Mouse (Mus musculus) heart, postnatal 0 days (tissue): ENCODE measurements around the gene Inpp5e. TPM values are rescaled to one million over a fixed set of nuclear protein-coding genes. Genes with fewer than 3 reads are reported as not detected.

Experiments
- ATAC-seq: fragments of 200-750 bp; cut with Nextera tagmentation; 2 replicates; pipeline ENCODE4 v1.8.0; 2017; ENCODE audit warnings: low read depth, moderate number of reproducible peaks, moderate library complexity; ENCODE audit not compliant: insufficient read depth
- DNase-seq: peaks from one replicate; pipeline ENCODE4 v3.0.0-alpha.2; 2016; ENCODE audit warnings: low spot score
- H3K27ac ChIP-seq: fragments of 300-500 bp; sonication (generic); 2 replicates; pipeline ENCODE4 v1.5.1; 2014; ENCODE audit warnings: low read depth, mild to moderate bottlenecking
- H3K27me3 ChIP-seq: fragments of 300-500 bp; sonication (generic); 2 replicates; pipeline ENCODE4 v1.6.1; 2014; ENCODE audit warnings: low read length, mixed read lengths; ENCODE audit not compliant: control insufficient read depth, insufficient read depth
- H3K36me3 ChIP-seq: fragments of 300-500 bp; sonication (generic); replicated peaks from 2 replicates; pipeline ENCODE4 v1.6.1; 2014; ENCODE audit warnings: low read length, mixed read lengths; ENCODE audit not compliant: control insufficient read depth, insufficient read depth
- H3K4me1 ChIP-seq: fragments of 300-500 bp; sonication (generic); 2 replicates; pipeline ENCODE4 v1.6.1; 2014; ENCODE audit warnings: antibody characterized with exemption; ENCODE audit not compliant: control insufficient read depth, insufficient read depth
- H3K4me2 ChIP-seq: fragments of 300-500 bp; sonication (generic); 2 replicates; pipeline ENCODE4 v1.6.1; 2014; ENCODE audit warnings: low read depth, mild to moderate bottlenecking, low read length, moderate library complexity
- H3K4me3 ChIP-seq: fragments of 300-500 bp; sonication (generic); 2 replicates; pipeline ENCODE4 v1.5.1; 2014; ENCODE audit warnings: low read depth, low read length
- H3K9ac ChIP-seq: fragments of 300-500 bp; sonication (generic); replicated peaks from 2 replicates; pipeline ENCODE4 v1.6.1; 2014; ENCODE audit warnings: low read depth, low read length, mixed read lengths
- H3K9me3 ChIP-seq: fragments of 300-500 bp; sonication (generic); replicated peaks from 2 replicates; pipeline ENCODE4 v1.6.1; 2016; ENCODE audit warnings: low read length; ENCODE audit not compliant: control insufficient read depth
- CTCF ChIP-seq: IDR thresholded peaks from 2 replicates; pipeline ENCODE4 v1.5.1; 2016; ENCODE audit warnings: antibody characterized with exemption, control low read depth, low read depth
- EP300 ChIP-seq: IDR thresholded peaks from 2 replicates; pipeline ENCODE4 v1.6.1; 2016; ENCODE audit warnings: antibody characterized with exemption, low read depth
- WGBS: fragments of 180-500 bp; shearing (Covaris S2); extraction: QIAGEN DNeasy Blood & Tissue Kit; methylation state at CpG from one replicate; pipeline ENCODE4 v1.1.7; 2014; 5-methylcytosine and 5-hydroxymethylcytosine counted together
- polyA plus RNA-seq: library from polyadenylated mRNA; unstranded; fragments of >200 nt; fragmentation: Nextera tagmentation; extraction: Ambion mirVana; gene quantifications from 2 replicates; pipeline ENCODE4 v1.2.1, GENCODE M21; 2015
- total RNA-seq: library from RNA; depleted of rRNA; stranded (reverse); fragments of >200 nt; gene quantifications from 2 replicates; pipeline ENCODE4 v1.2.3, GENCODE M21; 2014; ENCODE audit warnings: low replicate concordance

Inpp5e gene
- total and polyA plus RNA-seq, 2 experiments from 2014 or later = 10.2 to 16.7 TPM

DNA sequence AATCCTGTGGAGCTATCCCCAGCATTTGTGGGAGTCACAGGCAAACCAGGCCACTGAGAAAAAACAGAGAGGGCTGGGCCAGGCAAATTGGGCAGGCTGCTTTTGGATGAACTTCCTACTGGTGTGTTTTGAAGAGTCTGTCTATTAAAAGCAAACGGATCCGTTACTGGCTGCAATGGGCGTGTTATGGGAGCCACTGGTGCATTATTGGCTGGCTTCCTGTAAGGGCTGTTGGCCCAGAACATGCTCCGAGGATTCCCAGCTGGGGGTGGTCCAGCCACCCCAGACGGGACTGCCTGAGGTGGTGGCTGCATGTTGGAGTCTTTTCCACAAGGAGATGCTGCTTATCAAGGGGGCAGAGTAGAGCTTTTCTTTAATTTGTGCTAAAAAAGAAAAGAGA lies 32.7 kb upstream of the Inpp5e start:
- no peak for TF ChIP-seq EP300
- no peak for TF ChIP-seq CTCF
- peaks cover 28% of the 10 kb centered on the region for H3K4me1 ChIP-seq
- H3K27me3 ChIP-seq = no peaks in the 10 kb centered on the region
- ATAC-seq (no peak), DNase-seq (no peak)
- H3K4me2 ChIP-seq = no peak overlapping the region
- no peaks in the 10 kb centered on the region for H3K9me3 ChIP-seq
- peaks cover 50% of the 10 kb centered on the region for H3K36me3 ChIP-seq
- 51% methylated on average over 5 of the region's 5 CpGs for WGBS
- no peak overlapping the region for H3K4me3 ChIP-seq
- H3K9ac ChIP-seq = no peak overlapping the region
- no peak overlapping the region for H3K27ac ChIP-seq

DNA sequence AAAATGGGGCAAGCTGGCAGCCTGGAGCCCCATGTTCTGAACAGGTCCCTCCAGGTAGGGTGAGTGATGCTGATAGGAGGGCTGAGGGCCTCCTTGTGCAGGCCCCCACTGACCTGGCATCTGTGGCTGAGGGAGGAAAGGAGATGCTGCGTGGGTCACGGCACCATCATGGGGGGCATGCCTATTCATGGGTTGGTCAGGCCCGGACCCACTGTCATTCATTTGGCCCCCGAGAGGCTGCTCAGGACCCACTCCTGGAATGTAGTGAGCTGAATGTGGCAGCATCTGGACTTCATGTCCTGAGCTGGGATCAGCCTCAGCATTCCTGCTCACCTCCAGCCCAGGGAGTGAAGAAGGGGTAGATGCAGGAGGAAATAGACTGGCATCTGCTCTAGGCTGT lies 32.3 kb upstream of the Inpp5e start:
- ATAC-seq = no peak
- Histone ChIP-seq H3K4me1 (peaks cover 23% of the 10 kb centered on the region), H3K9ac (no peak overlapping the region), H3K36me3 (peaks cover 50% of the 10 kb centered on the region), H3K4me2 (no peak overlapping the region), H3K9me3 (no peaks in the 10 kb centered on the region), H3K27me3 (no peaks in the 10 kb centered on the region), H3K4me3 (no peak overlapping the region), H3K27ac (no peak overlapping the region)
- no peak for TF ChIP-seq EP300
- TF ChIP-seq CTCF = no peak
- 91% methylated on average over 4 of the region's 4 CpGs for WGBS
- DNase-seq = no peak

DNA sequence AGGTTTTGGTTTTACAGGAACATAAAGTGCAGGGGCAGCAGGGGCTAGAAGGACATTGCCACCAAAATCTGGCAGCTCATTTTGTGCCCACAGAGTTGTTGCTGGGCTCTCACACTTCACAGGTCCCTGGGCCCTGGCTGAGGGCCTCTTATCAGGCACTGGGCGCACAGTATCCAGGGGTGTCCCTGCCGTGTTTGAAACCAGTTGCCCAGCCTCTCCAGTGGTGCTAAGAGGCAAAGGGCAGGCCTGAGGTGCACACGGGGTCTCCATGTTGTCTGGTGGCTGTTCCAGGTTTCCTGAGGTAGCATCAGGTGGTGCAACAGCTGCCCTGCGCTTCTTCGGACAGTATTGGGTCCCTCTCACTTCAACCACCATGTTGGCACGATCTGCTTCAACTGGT lies 30.7 kb upstream of the Inpp5e start:
- Histone ChIP-seq H3K27me3 (no peaks in the 10 kb centered on the region), H3K4me1 (peaks cover 21% of the 10 kb centered on the region), H3K4me2 (no peak overlapping the region), H3K36me3 (peaks cover 65% of the 10 kb centered on the region), H3K4me3 (no peak overlapping the region), H3K9me3 (no peaks in the 10 kb centered on the region), H3K9ac (no peak overlapping the region), H3K27ac (no peak overlapping the region)
- DNase-seq (no peak), ATAC-seq (no peak)
- WGBS = 79% methylated on average over 6 of the region's 6 CpGs
- TF ChIP-seq EP300 (no peak), CTCF (no peak)

DNA sequence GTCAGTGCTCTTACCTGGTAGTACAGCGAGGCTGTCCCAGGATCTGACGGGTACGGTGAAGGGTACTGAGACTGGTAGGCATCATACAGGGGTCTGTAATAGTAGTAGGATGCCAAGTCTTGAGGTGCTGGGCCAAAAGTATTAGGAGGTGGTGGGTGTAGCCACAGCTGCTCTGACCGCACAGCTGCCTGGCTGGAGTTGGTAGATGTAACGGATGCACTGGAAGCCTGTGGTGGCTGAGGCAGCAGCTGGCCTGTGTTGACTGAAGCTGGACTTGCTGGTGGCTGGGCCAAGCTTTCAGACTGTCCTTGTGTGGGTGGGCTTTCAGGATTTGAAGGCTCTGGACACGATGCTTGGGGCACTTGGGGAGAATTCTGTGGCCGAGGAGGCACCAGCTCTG lies 29.4 kb upstream of the Inpp5e start:
- no peak for TF ChIP-seq EP300
- TF ChIP-seq CTCF = no peak
- WGBS = 85% methylated on average over 7 of the region's 7 CpGs
- Histone ChIP-seq H3K27me3 (no peaks in the 10 kb centered on the region), H3K36me3 (peaks cover 78% of the 10 kb centered on the region), H3K27ac (no peak overlapping the region), H3K9me3 (no peaks in the 10 kb centered on the region), H3K4me1 (peaks cover 10% of the 10 kb centered on the region; the same call in 1 of the 2 replicates), H3K9ac (no peak overlapping the region), H3K4me2 (no peak overlapping the region), H3K4me3 (no peak overlapping the region)
- no peak for ATAC-seq
- DNase-seq = no peak

DNA sequence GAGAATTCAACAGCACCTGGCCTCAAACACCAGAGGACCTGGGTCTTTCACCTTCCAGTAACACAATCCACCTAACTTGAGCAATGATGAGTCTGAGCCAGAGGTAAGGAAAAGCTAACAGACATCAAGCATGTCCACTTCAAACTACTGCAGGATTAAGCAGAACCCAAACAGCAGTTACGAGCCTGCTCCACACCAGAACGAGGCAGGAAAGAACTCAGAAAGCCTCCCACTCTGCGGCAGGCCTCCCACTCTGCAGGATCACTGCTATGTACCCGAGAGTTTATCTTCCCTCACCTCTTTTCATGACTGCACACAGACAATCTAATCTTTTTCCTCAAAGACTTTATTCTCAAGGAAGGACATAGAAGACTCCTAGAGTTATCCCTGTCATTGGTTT lies 28.2 kb upstream of the Inpp5e start:
- ATAC-seq = no peak
- Histone ChIP-seq H3K9me3 (no peaks in the 10 kb centered on the region), H3K4me3 (no peak overlapping the region), H3K4me2 (no peak overlapping the region), H3K27ac (no peak overlapping the region), H3K4me1 (0 out of 2 replicates have a peak, but pooled peaks cover 5% of the 10 kb centered on the region), H3K27me3 (no peaks in the 10 kb centered on the region), H3K36me3 (peaks cover 87% of the 10 kb centered on the region), H3K9ac (no peak overlapping the region)
- 51% methylated on average over 4 of the region's 4 CpGs for WGBS
- no peak for DNase-seq
- TF ChIP-seq EP300 (no peak), CTCF (no peak)

DNA sequence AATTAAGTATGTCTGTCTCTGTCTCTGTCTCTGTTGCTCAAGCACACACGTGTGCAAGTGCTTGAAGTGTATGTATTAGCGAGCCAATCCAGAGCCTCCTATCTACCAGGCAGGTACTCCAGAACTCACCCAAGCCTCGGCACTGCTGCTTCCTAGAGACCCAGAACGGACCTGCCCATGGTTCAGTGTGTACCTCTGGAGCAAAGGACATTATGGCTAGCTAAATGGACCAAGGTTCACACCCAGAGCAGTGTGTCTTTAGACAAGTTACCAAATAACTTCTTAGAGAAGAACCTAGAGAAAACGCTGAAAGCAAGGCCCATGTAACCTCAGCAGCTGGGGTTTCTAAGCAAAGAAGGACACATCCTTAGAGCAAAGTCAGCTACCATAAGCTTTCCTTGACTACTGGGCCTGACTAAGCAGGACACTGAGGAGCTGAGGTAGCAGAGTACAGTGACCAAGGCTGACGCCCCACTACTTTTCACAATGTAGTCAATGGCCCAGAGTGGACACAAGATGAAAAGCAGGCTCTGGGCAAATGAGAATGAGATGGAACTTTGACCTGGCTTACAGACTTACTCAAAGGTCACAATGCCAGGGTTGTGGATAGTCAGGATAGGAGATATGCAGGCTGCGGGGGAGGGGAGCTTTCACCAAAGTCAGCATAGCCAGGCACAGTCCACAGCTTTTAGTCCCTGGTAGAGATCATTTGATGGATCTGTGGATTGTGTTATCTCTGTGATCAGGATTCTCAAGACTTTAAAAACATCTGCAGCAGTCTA lies 26.0 kb upstream of the Inpp5e start:
- H3K9ac ChIP-seq = no peak overlapping the region
- DNase-seq (no peak), ATAC-seq (no peak)
- H3K27me3 ChIP-seq = no peaks in the 10 kb centered on the region
- no peaks in the 10 kb centered on the region for H3K9me3 ChIP-seq
- H3K36me3 ChIP-seq = peaks cover 85% of the 10 kb centered on the region
- H3K4me2 ChIP-seq = no peak overlapping the region
- 88% methylated on average over 7 of the region's 7 CpGs for WGBS
- H3K4me1 ChIP-seq = 0 out of 2 replicates have a peak, but pooled peaks cover 5% of the 10 kb centered on the region
- H3K4me3 ChIP-seq = no peak overlapping the region
- no peak for TF ChIP-seq CTCF
- no peak overlapping the region for H3K27ac ChIP-seq
